In the genomic region with DNA sequence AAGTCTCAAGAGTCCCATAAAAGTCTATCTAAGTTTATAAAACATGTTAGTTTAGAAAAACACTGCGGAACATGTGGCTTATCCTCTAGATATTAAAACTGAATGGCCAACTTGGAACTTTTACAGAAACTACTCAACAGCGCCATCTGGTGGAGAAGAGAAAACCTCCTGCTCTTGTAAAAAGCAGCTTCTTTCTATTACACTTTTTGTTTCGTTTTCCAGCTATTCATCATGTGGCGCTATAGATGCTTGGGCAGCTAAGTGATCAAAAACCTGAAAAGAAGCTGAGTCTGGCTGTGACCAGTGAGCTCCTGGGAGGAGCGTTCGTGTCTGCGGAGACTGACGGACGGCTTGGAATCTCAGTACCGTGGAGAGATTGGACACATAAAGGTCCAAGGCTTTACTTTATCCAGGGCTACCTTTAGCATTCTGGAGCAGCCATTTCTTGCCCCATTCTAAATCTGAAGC, we compare ENCODE assay signal across 8 mouse cellular contexts. TPM values are rescaled to one million over a fixed set of nuclear protein-coding genes. Genes with fewer than 3 reads are reported as not detected.
DNase-seq lines count a peak whose midpoint lies in the region; ATAC-seq and TF ChIP-seq lines count a peak whose summit lies in the region.

No protein-coding gene starts in this region.

- no peaks in the 10 kb centered on the region for H3K36me3 ChIP-seq in forebrain, embryonic 11.5 days (ENCODE audit: control insufficient read depth, insufficient read depth, low read length)
- no peaks in the 10 kb centered on the region for H3K36me3 ChIP-seq in heart, embryonic 16.5 days (ENCODE audit: control insufficient read depth, insufficient read depth)
- no peaks in the 10 kb centered on the region for H3K36me3 ChIP-seq in liver, postnatal 0 days (replicated peaks; ENCODE audit: insufficient read depth, low read length)

- H3K4me3 ChIP-seq in forebrain, embryonic 11.5 days (ENCODE audit: low read depth, low read length): peak overlapping the region; percentile 19; the same call in 1 of the 2 replicates
- H3K4me3 ChIP-seq in heart, embryonic 16.5 days (ENCODE audit: low read length): peak overlapping the region; percentile 42
- H3K4me3 ChIP-seq in liver, postnatal 0 days (ENCODE audit: low read depth, low read length): peak overlapping the region; percentile 9; the same call in 1 of the 2 replicates
- peak overlapping the region; percentile 47 for H3K4me3 ChIP-seq in olfactory bulb, adult 2 months (ENCODE audit: insufficient read depth, low read depth, low read length)

- peak; percentile 58 for DNase-seq in ES-CJ7 (ENCODE audit: low read depth, low spot score)
- peak; percentile 79 for DNase-seq in c-Kit-positive CD71-negative TER-119-negative erythroid progenitor cells, embryonic 14.5 days (ENCODE audit: low read depth)
- peak; percentile 71 for DNase-seq in forebrain, embryonic 11.5 days (ENCODE audit: low spot score)
- DNase-seq in kidney, postnatal 4 days: peak; percentile 81 to 82
- peak; percentile 65 for DNase-seq in liver, postnatal 0 days
- DNase-seq in thymus, postnatal 10 days (ENCODE audit: low spot score in 2 of 2): peak; percentile 23 to 79

- no peak overlapping the region for H3K27ac ChIP-seq in forebrain, embryonic 11.5 days (ENCODE audit: low read depth, low read length)
- H3K27ac ChIP-seq in heart, embryonic 16.5 days (ENCODE audit: low read length): no peak overlapping the region
- no peak overlapping the region for H3K27ac ChIP-seq in liver, postnatal 0 days (ENCODE audit: low read depth)
- no peak overlapping the region for H3K27ac ChIP-seq in olfactory bulb, adult 2 months (ENCODE audit: insufficient read depth, low read depth, low read length)

- 34% methylated on average over 10 of the region's 10 CpGs for WGBS in forebrain, embryonic 11.5 days
- WGBS in heart, embryonic 16.5 days: 41% methylated on average over 10 of the region's 10 CpGs
- WGBS in liver, postnatal 0 days (ENCODE audit: insufficient replicate concordance): 39% methylated on average over 10 of the region's 10 CpGs
- WGBS in olfactory bulb, adult 2 months: 8% methylated on average over 10 of the region's 10 CpGs

- no peak for ATAC-seq in forebrain, embryonic 11.5 days (replicated peaks; ENCODE audit: low FRiP score)
- no peak for ATAC-seq in heart, embryonic 16.5 days (replicated peaks; ENCODE audit: extremely low read depth, insufficient read depth, low FRiP score)
- ATAC-seq in liver, postnatal 0 days: peak; percentile 36; the same call in 1 of the 2 replicates

- H3K4me1 ChIP-seq in forebrain, embryonic 11.5 days (replicated peaks; ENCODE audit: control insufficient read depth, insufficient read depth, low read length): no peaks in the 10 kb centered on the region
- H3K4me1 ChIP-seq in heart, embryonic 16.5 days (ENCODE audit: control insufficient read depth, insufficient read depth, low read length): no peaks in the 10 kb centered on the region
- H3K4me1 ChIP-seq in liver, postnatal 0 days (ENCODE audit: insufficient read depth): no peaks in the 10 kb centered on the region
- H3K4me1 ChIP-seq in olfactory bulb, adult 2 months (ENCODE audit: control insufficient read depth, insufficient read depth, low read length): no peaks in the 10 kb centered on the region

- H3K9ac ChIP-seq in forebrain, embryonic 11.5 days (ENCODE audit: low read length): peak overlapping the region; percentile 35; the same call in 1 of the 2 replicates
- H3K9ac ChIP-seq in heart, embryonic 16.5 days (ENCODE audit: low read length): peak overlapping the region; percentile 43; the same call in 1 of the 2 replicates
- peak overlapping the region; percentile 5; the same call in 1 of the 2 replicates for H3K9ac ChIP-seq in liver, postnatal 0 days (replicated peaks)

- TF ChIP-seq EP300 in liver, postnatal 0 days (IDR thresholded peaks at IDR 0.05; ENCODE audit: low read depth): no peak

- no peaks in the 10 kb centered on the region for H3K9me3 ChIP-seq in forebrain, embryonic 11.5 days (ENCODE audit: control insufficient read depth, low read length)
- no peaks in the 10 kb centered on the region for H3K9me3 ChIP-seq in heart, embryonic 16.5 days (replicated peaks; ENCODE audit: control insufficient read depth, low read length)
- no peaks in the 10 kb centered on the region for H3K9me3 ChIP-seq in liver, postnatal 0 days (ENCODE audit: low read length)

- peak; percentile 88 for TF ChIP-seq CTCF in liver, postnatal 0 days (IDR thresholded peaks at IDR 0.05; ENCODE audit: low read depth)
- no peak for TF ChIP-seq CTCF in olfactory bulb, adult 2 months (IDR thresholded peaks at IDR 0.05; ENCODE audit: insufficient read depth, low read depth, low read length)

- H3K27me3 ChIP-seq in forebrain, embryonic 11.5 days (ENCODE audit: control insufficient read depth, insufficient read depth, low read length): no peaks in the 10 kb centered on the region
- no peaks in the 10 kb centered on the region for H3K27me3 ChIP-seq in heart, embryonic 16.5 days (ENCODE audit: control insufficient read depth, insufficient read depth, low read length)
- H3K27me3 ChIP-seq in liver, postnatal 0 days (ENCODE audit: insufficient read depth, low read length): no peaks in the 10 kb centered on the region

- peak overlapping the region; percentile 41; the same call in 1 of the 2 replicates for H3K4me2 ChIP-seq in forebrain, embryonic 11.5 days (ENCODE audit: low read depth, low read length, severe bottlenecking)
- peak overlapping the region; percentile 46 for H3K4me2 ChIP-seq in heart, embryonic 16.5 days (ENCODE audit: low read depth, low read length)
- H3K4me2 ChIP-seq in liver, postnatal 0 days (ENCODE audit: low read depth, low read length): peak overlapping the region; percentile 49

- TF ChIP-seq POLR2A in olfactory bulb, adult 2 months (IDR thresholded peaks at IDR 0.05; ENCODE audit: insufficient read depth, low read depth, low read length): no peak

RNA-seq across cellular contexts. Expression of gene 2510009E07Rik, which starts 33.5 kb away (rescaled TPM):
- 43.5 and 45.6 TPM in 2 replicates for polyA plus RNA-seq in forebrain, embryonic 11.5 days (2014; fragmentation: Nextera tagmentation; extraction: Ambion mirVana)
- 24.5 TPM in 2 replicates for polyA plus RNA-seq in heart, embryonic 16.5 days (2015; fragmentation: Nextera tagmentation; extraction: Ambion mirVana)
- polyA plus RNA-seq in liver, postnatal 0 days (2015; fragmentation: Nextera tagmentation; extraction: Ambion mirVana): 3.5 and 3.7 TPM in 2 replicates
- polyA plus RNA-seq in olfactory bulb, adult 2 months (2012; ENCODE audit: insufficient read depth, insufficient read length, low replicate concordance, missing spikeins): not detected in 2 replicates

RNA-seq across cellular contexts. Expression of gene Ehhadh, which starts 59.7 kb away (rescaled TPM):
- 1.5 and 2.1 TPM in 2 replicates for polyA plus RNA-seq in forebrain, embryonic 11.5 days (2014; fragmentation: Nextera tagmentation; extraction: Ambion mirVana)
- 3.0 and 3.6 TPM in 2 replicates for polyA plus RNA-seq in heart, embryonic 16.5 days (2015; fragmentation: Nextera tagmentation; extraction: Ambion mirVana)
- polyA plus RNA-seq in liver, postnatal 0 days (2015; fragmentation: Nextera tagmentation; extraction: Ambion mirVana): 176 and 215 TPM in 2 replicates
- polyA plus RNA-seq in olfactory bulb, adult 2 months (2012; ENCODE audit: insufficient read depth, insufficient read length, low replicate concordance, missing spikeins): not detected in 2 replicates

Comparison
In these comparisons a context has a peak if more than half of its experiments do, and no peak if none do; other contexts are left out.
1. RNA of gene Ehhadh, which starts 59.7 kb away (polyA plus RNA-seq): 176 to 215 TPM in liver, postnatal 0 days; 3.0 to 3.6 TPM in heart, embryonic 16.5 days, 1.5 to 2.1 TPM in forebrain, embryonic 11.5 days and not detected in olfactory bulb, adult 2 months; every median in the first group is over 10 times any median in the second.
2. Peak in every context shown above with its lines, with median percentiles within 50 percentile points of each other: DNase-seq, H3K4me2 ChIP-seq, H3K4me3 ChIP-seq and H3K9ac ChIP-seq.